Mouse (Mus musculus): ENCODE data around the gene Zyg11b. TPM values are rescaled to one million over a fixed set of nuclear protein-coding genes. Genes with fewer than 3 reads are reported as not detected.

Zyg11b gene
- total and polyA plus RNA-seq, 3 experiments, result 9.3 to 14.2 (median 11.8) TPM

DNA sequence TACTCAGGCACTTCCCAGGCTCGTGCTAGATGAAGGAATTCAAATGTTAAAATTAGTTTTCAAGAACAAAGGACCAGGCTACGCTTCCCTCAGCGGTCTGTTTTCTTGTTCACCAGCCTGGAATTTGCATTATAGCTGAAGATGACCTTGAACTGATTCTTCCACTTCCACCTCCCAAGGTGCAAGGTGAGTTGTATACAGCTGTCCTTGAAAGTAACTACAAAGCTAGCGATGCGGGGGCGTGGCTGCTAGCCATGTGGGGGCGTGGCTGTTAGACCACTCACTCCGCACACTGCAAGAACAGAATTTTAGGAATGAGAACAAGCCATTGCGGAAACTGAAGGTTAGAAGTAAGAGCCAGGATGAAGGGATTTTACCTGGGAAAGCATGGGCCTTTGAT lies 81.9 kb downstream of the Zyg11b start (continued):
- TF ChIP-seq MEF2A (IDR thresholded peaks at IDR 0.05; ENCODE audit: borderline replicate concordance, low read depth, low read length) (no peak), PAX5 (IDR thresholded peaks at IDR 0.05; ENCODE audit: low read length) (no peak)

DNA sequence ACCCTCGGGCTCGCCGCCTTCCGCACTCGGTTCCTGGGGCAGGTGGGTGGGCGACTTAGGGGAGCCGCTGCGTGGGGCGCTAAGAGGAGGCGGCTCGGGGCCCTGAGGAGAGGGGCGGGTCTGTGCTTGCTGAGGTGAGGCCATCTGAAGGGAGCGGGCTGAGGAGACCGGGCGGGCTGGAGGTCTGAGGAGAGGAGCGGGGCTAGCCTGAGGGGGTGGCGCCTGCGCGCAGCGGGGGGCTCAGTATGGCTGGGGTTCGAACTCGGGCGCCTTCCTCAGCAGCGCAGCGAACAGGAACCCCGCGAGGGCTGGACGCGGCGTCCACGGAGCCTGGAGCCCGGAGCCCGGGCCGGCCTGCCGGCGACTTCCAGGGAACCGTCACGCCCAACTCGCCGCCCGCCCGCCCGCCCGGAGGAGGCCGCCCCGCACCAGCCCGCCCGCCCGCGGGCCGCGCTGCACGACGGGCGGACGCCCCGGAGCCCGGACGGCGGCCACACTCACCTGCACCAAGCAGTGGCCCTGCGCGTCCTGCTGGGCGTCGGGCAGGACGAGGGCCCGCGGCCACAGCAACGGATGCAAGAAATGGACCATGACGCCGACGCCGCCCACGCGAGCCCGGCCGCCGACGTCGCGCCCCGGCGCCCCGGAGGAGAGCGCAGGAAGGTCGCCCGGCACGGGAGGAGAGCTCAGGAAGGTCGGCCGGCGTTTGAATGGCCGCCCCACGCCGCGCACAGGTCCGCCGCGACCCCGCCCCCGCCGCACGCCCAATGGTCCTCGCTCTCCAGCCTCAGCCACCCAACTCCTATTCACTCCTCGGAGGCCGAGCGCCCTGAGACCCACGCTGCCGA lies 83.3 kb downstream of the Zyg11b start, which contains the start of gene Zyg11a:
Gene Zyg11a, minus strand, starts transcription at position 717 of the 848 bp plus-strand sequence.
- no peaks in the 10 kb centered on the region for H3K4me1 ChIP-seq (ENCODE audit: control insufficient read depth in 1 of 2, insufficient read depth in 2 of 2)
- H3K36me3 ChIP-seq (replicated peaks in 1 of 2; ENCODE audit: control insufficient read depth in 1 of 2, insufficient read depth in 1 of 2, low read length in 1 of 2), result no peaks in the 10 kb centered on the region
- no peak for TF ChIP-seq NELFE (IDR thresholded peaks at IDR 0.05; ENCODE audit: low read depth, low read length)
- no peak for TF ChIP-seq GABPA (IDR thresholded peaks at IDR 0.05; ENCODE audit: insufficient replicate concordance, low read depth, low read length)
- TF ChIP-seq ELF1 (IDR thresholded peaks at IDR 0.05; ENCODE audit: low read depth, low read length), result no peak
- no peak for TF ChIP-seq MAX (IDR thresholded peaks at IDR 0.05; ENCODE audit: low read length)
- H3K27ac ChIP-seq (ENCODE audit: insufficient read depth, low read depth), result no peak within 1 kb of the TSS
- H3K27me3 ChIP-seq (replicated peaks), result no peaks in the 10 kb centered on the region
- H3K4me3 ChIP-seq (replicated peaks in 1 of 3; ENCODE audit: low read depth in 2 of 3, low read length in 2 of 3, poor library complexity in 1 of 3), result no peak within 1 kb of the TSS
- H3K4me2 ChIP-seq (ENCODE audit: insufficient read depth, low read depth, poor library complexity, severe bottlenecking), result no peak within 1 kb of the TSS
- no peak within 1 kb of the TSS for H3K9ac ChIP-seq (ENCODE audit: insufficient read depth, low read depth)
- no peak for DNase-seq (ENCODE audit: extremely low read depth)
- H3K9me3 ChIP-seq (replicated peaks; ENCODE audit: low read length), result no peaks in the 10 kb centered on the region
- in situ Hi-C loops (cut with MboI; ENCODE audit: low pct_ligation_motif_present, low pct_unique_long_range_greater_than_20kb, low sequenced_read_pairs) (no loop called here), dilution Hi-C loops (cut with MboI; ENCODE audit: extremely low pct_ligation_motif_present, extremely low pct_unique_long_range_greater_than_20kb, low sequenced_read_pairs) (no loop called here)
- no peaks in the 10 kb centered on the region for H3K79me2 ChIP-seq (replicated peaks; ENCODE audit: control insufficient read depth, extremely low read depth, insufficient read depth, poor library complexity, severe bottlenecking)

DNA sequence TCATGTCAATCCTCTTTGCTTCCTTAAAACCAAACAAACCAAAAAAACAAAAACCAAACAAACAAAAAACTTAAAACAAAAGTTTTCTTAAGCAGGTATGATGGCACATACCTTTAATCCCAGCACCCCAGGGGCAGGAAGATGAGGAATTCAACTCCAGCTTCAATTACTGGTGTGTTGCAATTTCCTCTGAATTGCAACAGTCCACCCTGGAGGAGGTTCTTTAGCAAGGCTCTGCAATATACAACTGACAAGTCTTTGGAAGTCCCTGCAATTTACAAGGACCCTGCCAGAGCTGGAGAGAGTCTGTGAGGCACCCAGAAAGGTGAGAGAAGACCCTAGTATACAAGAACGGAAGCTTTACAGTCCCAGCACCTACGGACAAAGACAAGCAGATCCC lies 87.9 kb downstream of the Zyg11b start:
- no peaks in the 10 kb centered on the region for H3K36me3 ChIP-seq (replicated peaks in 1 of 2; ENCODE audit: control insufficient read depth in 1 of 2, insufficient read depth in 1 of 2, low read length in 1 of 2)
- no peak overlapping the region for H3K4me3 ChIP-seq (replicated peaks in 1 of 3; ENCODE audit: low read depth in 2 of 3, low read length in 2 of 3, poor library complexity in 1 of 3)
- H3K79me2 ChIP-seq (replicated peaks; ENCODE audit: control insufficient read depth, extremely low read depth, insufficient read depth, poor library complexity, severe bottlenecking), result no peaks in the 10 kb centered on the region
- no peak overlapping the region for H3K4me2 ChIP-seq (ENCODE audit: insufficient read depth, low read depth, poor library complexity, severe bottlenecking)
- TF ChIP-seq HCFC1 (IDR thresholded peaks at IDR 0.05; ENCODE audit: low read depth, low read length) (no peak), BHLHE40 (IDR thresholded peaks at IDR 0.05; ENCODE audit: low read depth, low read length) (no peak), ZNF384 (IDR thresholded peaks at IDR 0.05; ENCODE audit: low read depth, low read length) (no peak), ZC3H11A (IDR thresholded peaks at IDR 0.05; ENCODE audit: low read depth, low read length) (no peak), KAT2A (IDR thresholded peaks at IDR 0.05; ENCODE audit: insufficient replicate concordance, low read length) (no peak), MAX (IDR thresholded peaks at IDR 0.05; ENCODE audit: low read length) (no peak), USF1 (IDR thresholded peaks at IDR 0.05; ENCODE audit: low read depth, low read length) (no peak)
- no peak overlapping the region for H3K27ac ChIP-seq (ENCODE audit: insufficient read depth, low read depth)
- H3K4me1 ChIP-seq (ENCODE audit: control insufficient read depth in 1 of 2, insufficient read depth in 2 of 2), result no peaks in the 10 kb centered on the region
- in situ Hi-C loops (cut with MboI; ENCODE audit: low pct_ligation_motif_present, low pct_unique_long_range_greater_than_20kb, low sequenced_read_pairs), result no loop called here
- no peaks in the 10 kb centered on the region for H3K27me3 ChIP-seq (replicated peaks)
- no peak for DNase-seq (ENCODE audit: extremely low read depth)
- no peak overlapping the region for H3K9ac ChIP-seq (ENCODE audit: insufficient read depth, low read depth)
- no peaks in the 10 kb centered on the region for H3K9me3 ChIP-seq (replicated peaks; ENCODE audit: low read length)
- dilution Hi-C loops (cut with MboI; ENCODE audit: extremely low pct_ligation_motif_present, extremely low pct_unique_long_range_greater_than_20kb, low sequenced_read_pairs), result no loop called here
